Mouse (Mus musculus) hindbrain, embryonic 16.5 days (tissue): Measurements from ENCODE around the gene Gja8. TPM values are rescaled to one million over a fixed set of nuclear protein-coding genes. Genes with fewer than 3 reads are reported as not detected.

ENCODE experiments used
- ATAC-seq: fragments of 200-750 bp; cut with Nextera tagmentation; 2 replicates; pipeline ENCODE4 v1.8.0; 2017; ENCODE audit warnings: moderate TSS enrichment, moderate library complexity
- H3K27ac ChIP-seq: fragments of 300-500 bp; sonication (generic); 2 replicates; pipeline ENCODE4 v1.5.1; 2014; ENCODE audit warnings: low read depth, mild to moderate bottlenecking, control low read depth, low read length, moderate library complexity
- H3K27me3 ChIP-seq: fragments of 300-500 bp; sonication (generic); replicated peaks from 2 replicates; pipeline ENCODE4 v1.6.1; 2014; ENCODE audit warnings: low read length; ENCODE audit not compliant: control insufficient read depth, insufficient read depth
- H3K36me3 ChIP-seq: fragments of 300-500 bp; sonication (generic); 2 replicates; pipeline ENCODE4 v1.6.1; 2014; ENCODE audit warnings: mild to moderate bottlenecking, low read length, moderate library complexity, mixed read lengths; ENCODE audit not compliant: control insufficient read depth, insufficient read depth
- H3K4me1 ChIP-seq: fragments of 300-500 bp; sonication (generic); 2 replicates; pipeline ENCODE4 v1.6.1; 2014; ENCODE audit warnings: low read depth, low read length; ENCODE audit not compliant: control insufficient read depth, insufficient read depth
- H3K4me2 ChIP-seq: fragments of 300-500 bp; sonication (generic); 2 replicates; pipeline ENCODE4 v1.6.1; 2014; ENCODE audit warnings: mild to moderate bottlenecking, low read length, control low read depth, moderate library complexity
- H3K4me3 ChIP-seq: fragments of 300-500 bp; sonication (generic); 2 replicates; pipeline ENCODE4 v1.5.1; 2014; ENCODE audit warnings: mild to moderate bottlenecking, low read length, control low read depth, moderate library complexity
- H3K9ac ChIP-seq: fragments of 300-500 bp; sonication (generic); 2 replicates; pipeline ENCODE4 v1.6.1; 2014; ENCODE audit warnings: low read depth, mild to moderate bottlenecking, control low read depth, low read length, moderate library complexity
- H3K9me3 ChIP-seq: fragments of 300-500 bp; sonication (generic); 2 replicates; pipeline ENCODE4 v1.6.1; 2014; ENCODE audit warnings: mild to moderate bottlenecking, low read length, moderate library complexity; ENCODE audit not compliant: control insufficient read depth
- WGBS: fragments of 180-500 bp; shearing (Covaris S2); extraction: QIAGEN DNeasy Blood & Tissue Kit; methylation state at CpG from one replicate; pipeline ENCODE4 v1.1.7; 2014; 5-methylcytosine and 5-hydroxymethylcytosine counted together
- polyA plus RNA-seq: library from polyadenylated mRNA; unstranded; fragments of >200 nt; fragmentation: Nextera tagmentation; extraction: Ambion mirVana; gene quantifications from 2 replicates; pipeline ENCODE4 v1.2.1, GENCODE M21; 2015

The Gja8 gene
- polyA plus RNA-seq, 1 experiment from 2014 or later = 0.03 TPM

DNA sequence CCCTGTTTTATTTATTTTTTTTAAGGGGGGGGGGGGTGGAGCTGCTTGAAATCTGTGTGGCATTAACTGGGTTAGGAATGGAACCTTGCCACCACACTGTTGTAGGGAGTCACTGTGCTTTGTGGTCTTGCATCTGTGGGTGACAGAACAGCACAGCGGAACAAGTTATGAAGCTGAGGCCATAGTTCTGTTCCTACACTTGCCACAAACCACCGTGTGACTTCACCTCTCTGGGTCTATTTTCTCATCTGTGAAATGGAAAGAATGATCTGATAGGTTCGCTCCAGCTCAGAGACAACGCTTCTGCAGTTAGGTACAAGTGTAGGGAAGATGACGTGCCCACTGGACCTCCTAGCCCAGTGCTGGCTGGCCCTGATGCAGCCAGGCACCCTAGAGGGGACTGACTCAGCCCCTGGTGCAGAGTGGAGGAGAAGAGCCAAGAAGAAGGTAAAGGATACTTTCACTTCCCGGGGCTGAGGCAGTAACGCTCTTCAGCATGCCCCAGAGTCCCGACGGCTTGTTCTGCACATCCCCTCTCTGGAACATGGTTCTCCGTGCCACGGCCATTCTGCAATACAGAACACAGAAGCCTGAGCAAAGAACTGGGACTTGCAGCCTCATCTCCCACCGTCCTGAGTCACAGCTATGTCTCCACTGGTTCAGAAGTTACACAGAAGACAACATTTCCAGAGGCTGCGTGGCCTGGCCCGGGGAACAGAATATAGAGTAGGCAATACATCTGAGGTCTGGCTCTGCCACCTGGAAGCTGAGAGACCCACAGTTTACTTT, 43.6 kb downstream of the Gja8 start:
- Histone ChIP-seq H3K27me3 (no peaks in the 10 kb centered on the region), H3K4me2 (no peak overlapping the region), H3K9me3 (no peaks in the 10 kb centered on the region), H3K27ac (no peak overlapping the region), H3K4me3 (no peak overlapping the region), H3K4me1 (no peaks in the 10 kb centered on the region), H3K36me3 (peaks cover 28% of the 10 kb centered on the region), H3K9ac (no peak overlapping the region)
- WGBS = 95% methylated on average over 14 of the region's 14 CpGs
- no peak for ATAC-seq

DNA sequence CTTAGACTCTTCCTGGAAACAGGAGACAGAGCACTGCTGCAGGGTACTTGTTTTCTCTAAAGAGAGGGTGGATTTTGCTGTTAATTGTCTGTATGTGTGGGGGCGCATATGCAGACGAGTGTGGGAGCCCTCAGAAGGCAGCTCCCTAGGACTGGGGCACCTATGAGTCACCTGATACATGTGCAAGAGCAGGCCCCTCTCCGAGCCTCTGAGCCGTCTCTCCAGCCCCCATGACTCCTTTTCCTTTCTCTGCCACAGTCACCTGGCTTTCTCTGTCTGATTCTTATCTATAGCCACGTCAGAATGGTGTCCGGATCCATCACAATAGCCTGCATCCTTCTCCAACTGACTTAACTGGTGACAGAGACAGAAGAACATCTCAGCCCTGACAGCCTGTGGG, 44.3 kb downstream of the Gja8 start:
- no peaks in the 10 kb centered on the region for H3K27me3 ChIP-seq
- H3K4me2 ChIP-seq = no peak overlapping the region
- peaks cover 27% of the 10 kb centered on the region for H3K36me3 ChIP-seq
- no peak overlapping the region for H3K27ac ChIP-seq
- no peak overlapping the region for H3K9ac ChIP-seq
- no peaks in the 10 kb centered on the region for H3K9me3 ChIP-seq
- no peak for ATAC-seq
- H3K4me1 ChIP-seq = no peaks in the 10 kb centered on the region
- no peak overlapping the region for H3K4me3 ChIP-seq
- 80% methylated on average over 6 of the region's 6 CpGs for whole genome bisulfite sequencing

DNA sequence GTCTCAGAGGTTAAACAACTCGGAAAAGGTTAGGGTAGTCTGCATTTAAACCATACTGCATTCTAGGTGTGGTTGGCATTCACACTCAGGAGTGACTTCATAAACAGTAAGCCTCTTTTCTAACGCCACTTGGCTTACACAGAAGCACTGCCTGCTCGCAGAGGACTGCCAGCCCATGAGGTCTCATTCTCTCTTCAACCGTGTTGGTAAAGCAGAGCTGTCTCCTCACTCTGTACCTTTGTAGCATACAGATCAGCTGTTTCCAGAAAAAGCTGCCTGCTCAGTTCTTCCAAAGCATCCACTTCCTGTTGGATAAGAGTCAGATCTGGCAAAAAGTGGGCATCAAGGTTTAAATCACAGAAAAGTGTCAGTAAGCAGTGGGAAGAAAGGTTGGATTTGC, 45.4 kb downstream of the Gja8 start:
- peak; percentile 42; the same call in 1 of the 2 replicates for ATAC-seq
- H3K9me3 ChIP-seq = no peaks in the 10 kb centered on the region
- whole genome bisulfite sequencing = 92% methylated on average over 4 of the region's 4 CpGs
- no peak overlapping the region for H3K4me3 ChIP-seq
- no peak overlapping the region for H3K27ac ChIP-seq
- no peak overlapping the region for H3K9ac ChIP-seq
- no peaks in the 10 kb centered on the region for H3K27me3 ChIP-seq
- no peak overlapping the region for H3K4me2 ChIP-seq
- peaks cover 27% of the 10 kb centered on the region for H3K36me3 ChIP-seq
- no peaks in the 10 kb centered on the region for H3K4me1 ChIP-seq

DNA sequence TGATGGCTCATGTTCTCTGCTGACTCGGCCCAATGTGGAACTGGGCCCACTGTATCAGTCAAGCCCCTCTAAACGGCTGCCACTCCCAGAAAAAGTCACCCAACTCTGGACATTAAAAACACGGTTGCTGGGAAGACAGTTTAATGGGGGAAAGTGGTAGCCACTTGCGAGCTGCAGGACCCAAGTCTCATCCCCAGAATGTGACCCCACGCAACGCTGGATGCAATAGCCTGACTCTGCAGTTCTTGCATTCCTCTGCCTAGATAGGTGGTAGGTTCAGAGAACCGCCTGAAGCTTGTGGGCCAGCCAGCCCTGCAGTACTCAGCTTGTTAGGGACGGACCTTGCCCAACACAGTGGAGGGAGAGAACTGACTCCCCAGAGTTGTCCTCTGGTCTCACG, 46.3 kb downstream of the Gja8 start:
- no peak overlapping the region for H3K4me3 ChIP-seq
- 91% methylated on average over 9 of the region's 9 CpGs for WGBS
- H3K27me3 ChIP-seq = no peaks in the 10 kb centered on the region
- no peak for ATAC-seq
- no peak overlapping the region for H3K4me2 ChIP-seq
- H3K27ac ChIP-seq = no peak overlapping the region
- H3K4me1 ChIP-seq = no peaks in the 10 kb centered on the region
- H3K9me3 ChIP-seq = no peaks in the 10 kb centered on the region
- peaks cover 31% of the 10 kb centered on the region for H3K36me3 ChIP-seq
- H3K9ac ChIP-seq = no peak overlapping the region

GRCm38 (mm10) chr3:96874808-96875571, 50.8 kb downstream of the Gja8 start:
- Histone ChIP-seq H3K27me3 (no peaks in the 10 kb centered on the region), H3K36me3 (peaks cover 22% of the 10 kb centered on the region), H3K4me1 (no peaks in the 10 kb centered on the region), H3K27ac (no peak overlapping the region), H3K9ac (no peak overlapping the region), H3K9me3 (no peaks in the 10 kb centered on the region), H3K4me3 (no peak overlapping the region), H3K4me2 (no peak overlapping the region)
- no peak for ATAC-seq
- WGBS = 84% methylated on average over 7 of the region's 7 CpGs

DNA sequence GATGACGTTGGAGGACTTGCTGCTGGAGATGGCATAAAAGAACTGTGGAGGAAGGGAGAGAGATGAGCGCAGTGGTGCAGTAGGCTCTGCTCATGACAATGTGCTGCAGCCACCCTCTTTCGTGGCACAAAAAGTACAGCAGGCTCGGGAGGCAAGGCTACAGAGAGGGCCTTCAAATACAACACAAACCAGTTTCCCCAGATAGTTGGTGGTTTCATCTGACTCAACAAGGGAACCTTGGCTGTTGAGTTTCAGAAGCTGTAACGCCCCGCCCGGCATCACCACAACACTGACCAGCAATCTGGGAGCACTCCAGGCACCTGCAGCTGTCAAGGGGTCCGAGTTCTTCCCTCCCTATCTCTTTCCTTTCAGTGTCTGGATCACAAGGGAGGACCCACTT, 53.3 kb downstream of the Gja8 start:
- Histone ChIP-seq H3K4me2 (no peak overlapping the region), H3K27me3 (no peaks in the 10 kb centered on the region), H3K36me3 (peaks cover 38% of the 10 kb centered on the region), H3K9me3 (no peaks in the 10 kb centered on the region), H3K9ac (no peak overlapping the region), H3K4me1 (no peaks in the 10 kb centered on the region), H3K4me3 (no peak overlapping the region), H3K27ac (no peak overlapping the region)
- no peak for ATAC-seq
- WGBS = 98% methylated on average over 8 of the region's 8 CpGs

- Histone ChIP-seq H3K4me1 (no peaks in the 10 kb centered on the region), H3K27me3 (no peaks in the 10 kb centered on the region), H3K36me3 (peaks cover 35% of the 10 kb centered on the region), H3K4me3 (no peak overlapping the region), H3K9me3 (no peaks in the 10 kb centered on the region), H3K4me2 (no peak overlapping the region), H3K9ac (no peak overlapping the region), H3K27ac (no peak overlapping the region)
- 91% methylated on average over 8 of the region's 8 CpGs for WGBS
- no peak for ATAC-seq
Measured at GRCm38 (mm10) chr3:96871070-96871469, 54.8 kb downstream of the Gja8 start.

DNA sequence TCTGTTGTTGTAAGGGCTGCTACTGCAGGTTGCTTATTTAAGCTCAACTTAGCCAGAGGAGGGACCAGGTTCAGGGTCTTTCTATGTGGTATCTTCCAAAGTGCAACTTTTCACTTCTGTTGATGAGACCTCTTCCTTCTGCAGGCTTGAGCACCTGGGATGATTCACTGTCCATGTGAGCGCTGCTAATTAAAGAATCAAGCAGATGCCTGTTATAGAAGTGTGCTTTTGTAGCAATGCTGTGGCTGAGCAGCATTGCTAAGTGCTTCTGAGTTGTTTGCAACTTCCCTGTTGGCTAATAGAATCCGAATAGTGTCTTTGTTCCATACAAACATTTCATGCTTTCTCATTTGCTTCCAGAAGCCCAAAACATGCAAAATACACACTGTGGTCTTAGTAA, 55.5 kb downstream of the Gja8 start:
- Histone ChIP-seq H3K4me1 (no peaks in the 10 kb centered on the region), H3K27ac (no peak overlapping the region), H3K4me2 (no peak overlapping the region), H3K4me3 (no peak overlapping the region), H3K27me3 (no peaks in the 10 kb centered on the region), H3K9me3 (no peaks in the 10 kb centered on the region), H3K36me3 (peaks cover 34% of the 10 kb centered on the region), H3K9ac (no peak overlapping the region)
- WGBS = 97% methylated on average over 2 of the region's 2 CpGs
- ATAC-seq = no peak

DNA sequence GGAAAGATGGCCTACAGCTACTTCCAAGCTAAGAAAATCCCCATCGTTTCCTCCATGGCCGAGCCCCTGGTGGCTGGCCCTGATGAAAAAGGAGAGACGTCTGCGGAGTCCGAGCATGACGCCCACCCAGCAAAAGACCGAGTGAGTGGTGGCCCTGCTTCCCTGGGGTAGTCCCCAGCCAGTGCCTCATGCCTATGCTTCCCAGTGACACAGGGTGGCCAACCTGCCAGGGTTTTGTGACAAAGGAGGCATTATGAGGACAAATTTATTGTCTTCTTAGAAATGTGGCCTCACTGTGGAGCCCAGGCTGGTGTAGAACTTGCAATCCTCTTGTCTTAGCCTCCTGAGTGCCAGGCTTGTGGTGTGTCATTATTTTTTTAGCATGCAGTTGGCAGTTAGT, 56.7 kb downstream of the Gja8 start:
- H3K9ac ChIP-seq = no peak overlapping the region
- H3K4me2 ChIP-seq = no peak overlapping the region
- H3K9me3 ChIP-seq = no peaks in the 10 kb centered on the region
- H3K4me1 ChIP-seq = no peaks in the 10 kb centered on the region
- ATAC-seq = no peak
- WGBS = 88% methylated on average over 7 of the region's 7 CpGs
- no peak overlapping the region for H3K27ac ChIP-seq
- H3K4me3 ChIP-seq = no peak overlapping the region
- peaks cover 29% of the 10 kb centered on the region for H3K36me3 ChIP-seq
- no peaks in the 10 kb centered on the region for H3K27me3 ChIP-seq
